Mouse (Mus musculus) midbrain, embryonic 13.5 days (tissue): ENCODE results near the gene H2afy2. TPM values are rescaled to one million over a fixed set of nuclear protein-coding genes. Genes with fewer than 3 reads are reported as not detected.

Source experiments
- ATAC-seq: fragments of 200-750 bp; cut with Nextera tagmentation; 2 replicates; pipeline ENCODE4 v1.8.0; 2017; ENCODE audit warnings: mild to moderate bottlenecking, moderate TSS enrichment, moderate library complexity
- H3K27ac ChIP-seq: fragments of 300-500 bp; sonication (generic); 2 replicates; pipeline ENCODE4 v1.5.1; 2015; ENCODE audit warnings: inconsistent platforms, mild to moderate bottlenecking, moderate library complexity
- H3K27me3 ChIP-seq: fragments of 300-500 bp; sonication (generic); 2 replicates; pipeline ENCODE4 v1.6.1; 2015; ENCODE audit warnings: mild to moderate bottlenecking, inconsistent platforms
- H3K36me3 ChIP-seq: fragments of 300-500 bp; sonication (generic); 2 replicates; pipeline ENCODE4 v1.6.1; 2015; ENCODE audit warnings: mild to moderate bottlenecking, inconsistent platforms
- H3K4me1 ChIP-seq: fragments of 300-500 bp; sonication (generic); replicated peaks from 2 replicates; pipeline ENCODE4 v1.6.1; 2015; ENCODE audit warnings: inconsistent platforms
- H3K4me2 ChIP-seq: fragments of 300-500 bp; sonication (generic); replicated peaks from 2 replicates; pipeline ENCODE4 v1.6.1; 2015; ENCODE audit warnings: moderate library complexity, mild to moderate bottlenecking, inconsistent platforms
- H3K4me3 ChIP-seq: fragments of 300-500 bp; sonication (generic); replicated peaks from 2 replicates; pipeline ENCODE4 v1.5.1; 2015; ENCODE audit warnings: mild to moderate bottlenecking, inconsistent platforms
- H3K9ac ChIP-seq: fragments of 300-500 bp; sonication (generic); replicated peaks from 2 replicates; pipeline ENCODE4 v1.6.1; 2015; ENCODE audit warnings: mild to moderate bottlenecking, inconsistent platforms
- H3K9me3 ChIP-seq: fragments of 300-500 bp; sonication (generic); 2 replicates; pipeline ENCODE4 v1.6.1; 2016; ENCODE audit warnings: mild to moderate bottlenecking, inconsistent platforms
- WGBS: fragments of 180-500 bp; shearing (Covaris S2); methylation state at CpG from one replicate; pipeline ENCODE4 v1.1.7; 2015; 5-methylcytosine and 5-hydroxymethylcytosine counted together
- microRNA-seq: library from miRNA; unstranded; fragments of <30 nt; microRNA quantifications from one replicate; pipeline ENCODE4, GENCODE M21; 2016
- polyA plus RNA-seq: library from polyadenylated mRNA; unstranded; fragments of >200 nt; fragmentation: Nextera tagmentation; extraction: Ambion mirVana; gene quantifications from 2 replicates; pipeline ENCODE4 v1.2.1, GENCODE M21; 2015

Gene H2afy2
- polyA plus RNA-seq, 1 experiment from 2014 or later: 350 TPM

DNA sequence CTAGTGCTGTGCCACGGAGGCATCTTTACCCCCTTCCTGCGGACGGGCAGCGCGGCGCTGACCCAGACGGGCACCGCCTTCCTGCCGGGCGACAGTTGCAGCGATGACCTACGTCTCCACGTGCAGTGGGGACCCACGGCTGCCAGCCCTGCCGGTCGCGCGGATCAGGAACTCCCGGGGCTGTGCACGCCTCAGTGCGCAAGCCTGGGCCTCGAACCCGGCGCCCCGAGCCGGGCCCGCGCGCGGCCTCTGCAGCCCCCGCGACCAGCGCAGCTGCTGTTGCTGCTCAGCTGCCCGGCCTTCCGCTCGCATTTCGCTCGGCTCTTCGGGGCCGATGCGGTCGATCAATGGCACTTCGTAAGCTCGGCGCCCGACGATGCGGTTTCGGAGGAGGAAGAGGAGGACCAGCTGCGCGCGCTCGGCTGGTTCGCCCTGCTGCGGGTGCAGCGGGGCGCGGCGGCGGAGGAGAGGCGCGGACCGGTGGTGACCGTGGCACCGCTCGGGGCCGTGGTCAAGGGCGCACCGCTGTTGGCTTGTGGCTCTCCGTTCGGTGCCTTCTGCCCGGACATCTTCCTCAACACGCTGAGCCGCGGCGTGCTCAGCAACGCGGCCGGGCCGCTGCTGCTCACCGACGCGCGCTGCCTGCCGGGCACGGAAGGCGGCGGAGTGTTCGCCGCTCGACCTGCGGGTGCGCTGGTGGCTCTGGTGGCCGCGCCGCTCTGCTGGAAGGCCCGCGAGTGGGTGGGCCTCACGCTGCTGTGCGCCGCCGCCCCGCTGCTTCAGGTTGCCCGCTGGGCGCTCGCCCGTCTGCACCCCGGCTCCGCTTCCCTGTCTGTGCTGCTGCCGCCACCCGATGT, 88.0 kb downstream of the H2afy2 start:
- Histone ChIP-seq H3K36me3 (peaks cover 37% of the 10 kb centered on the region), H3K9me3 (no peaks in the 10 kb centered on the region), H3K4me1 (peaks cover 20% of the 10 kb centered on the region), H3K4me3 (peak overlapping the region; percentile 96), H3K9ac (peak overlapping the region; percentile 82), H3K27ac (peak overlapping the region; percentile 72; the same call in 1 of the 2 replicates), H3K4me2 (peak overlapping the region; percentile 100), H3K27me3 (no peaks in the 10 kb centered on the region)
- 0 out of 2 replicates have a peak, but pooled peaks have one; percentile 4 for ATAC-seq
- WGBS: under 1% methylated on average over 91 of the region's 111 CpGs

DNA sequence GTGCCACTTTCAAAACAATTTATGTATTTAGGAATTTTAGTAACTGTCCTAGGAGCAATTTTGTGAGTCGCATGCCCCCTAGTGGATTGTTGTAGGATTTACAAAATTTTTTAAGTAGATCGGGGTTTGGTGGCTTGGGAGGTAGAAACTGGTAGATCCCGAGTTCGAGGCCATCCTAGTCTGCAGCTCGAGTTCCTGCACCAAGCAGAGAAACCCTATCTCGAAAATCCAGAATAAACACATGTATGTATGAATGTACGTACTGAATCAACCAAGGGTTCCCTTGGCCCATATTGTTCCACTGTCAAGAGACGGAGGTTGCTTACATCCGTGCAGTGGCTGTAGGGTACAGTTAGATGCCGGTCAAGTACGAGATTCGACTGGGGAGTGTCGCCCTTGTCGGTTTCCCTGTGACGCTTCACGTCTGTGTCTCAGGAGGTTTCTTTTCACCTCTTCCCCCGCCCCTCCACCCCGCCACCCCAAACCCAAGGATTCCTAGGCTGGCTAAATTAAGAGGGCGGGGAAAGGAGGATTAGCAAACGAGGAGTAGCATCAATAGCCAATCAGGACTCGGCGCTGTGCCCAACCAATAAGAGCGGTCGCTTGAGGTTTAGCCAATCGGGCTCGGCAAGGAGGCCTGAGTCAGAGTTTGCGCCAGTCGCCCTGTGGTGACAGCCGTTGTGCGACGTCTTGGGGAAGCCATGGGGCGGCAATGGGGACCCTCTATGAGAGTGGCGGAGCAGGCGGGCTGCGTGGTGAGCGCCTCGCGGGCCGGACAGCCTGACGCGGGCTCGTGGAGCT, 88.9 kb downstream of the H2afy2 start, which contains the start of gene Tysnd1:
Tysnd1 (plus strand) TSS at position 645 of the 801 bp plus-strand sequence.
- WGBS: under 1% methylated on average over 42 of the region's 42 CpGs
- Histone ChIP-seq H3K4me3 (peak within 1 kb of the TSS; percentile 96), H3K4me1 (peaks cover 20% of the 10 kb centered on the region), H3K9me3 (no peaks in the 10 kb centered on the region), H3K36me3 (peaks cover 43% of the 10 kb centered on the region), H3K4me2 (peak within 1 kb of the TSS; percentile 100), H3K9ac (peak within 1 kb of the TSS; percentile 82), H3K27me3 (no peaks in the 10 kb centered on the region), H3K27ac (peak within 1 kb of the TSS; percentile 72)
- peak; percentile 98 for ATAC-seq

DNA sequence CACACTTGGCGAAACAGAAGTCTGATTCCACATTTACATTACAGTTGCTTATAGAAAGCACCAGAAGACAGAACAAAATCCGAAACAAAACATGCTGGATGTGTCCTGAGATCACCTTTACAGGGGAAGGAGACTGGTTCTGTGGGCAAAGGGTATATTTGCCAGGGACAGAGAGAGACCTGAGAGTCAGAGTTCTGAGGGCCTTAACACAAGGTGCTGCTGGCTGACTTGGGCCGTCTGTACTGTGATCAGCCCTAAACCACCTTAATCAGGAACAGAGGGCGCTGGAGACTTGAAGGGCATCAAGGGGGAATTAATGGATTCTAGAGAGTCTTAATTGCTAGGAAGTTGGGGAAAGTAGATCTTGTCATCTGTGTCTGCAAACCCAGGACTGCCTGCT, 90.4 kb downstream of the H2afy2 start:
- H3K27ac ChIP-seq: no peak overlapping the region
- H3K9me3 ChIP-seq: no peaks in the 10 kb centered on the region
- no peaks in the 10 kb centered on the region for H3K27me3 ChIP-seq
- no peak overlapping the region for H3K4me3 ChIP-seq
- peaks cover 17% of the 10 kb centered on the region for H3K4me1 ChIP-seq
- H3K9ac ChIP-seq: no peak overlapping the region
- no peak overlapping the region for H3K4me2 ChIP-seq
- peaks cover 51% of the 10 kb centered on the region for H3K36me3 ChIP-seq
- no peak for ATAC-seq
- 74% methylated on average over 4 of the region's 4 CpGs for WGBS

DNA sequence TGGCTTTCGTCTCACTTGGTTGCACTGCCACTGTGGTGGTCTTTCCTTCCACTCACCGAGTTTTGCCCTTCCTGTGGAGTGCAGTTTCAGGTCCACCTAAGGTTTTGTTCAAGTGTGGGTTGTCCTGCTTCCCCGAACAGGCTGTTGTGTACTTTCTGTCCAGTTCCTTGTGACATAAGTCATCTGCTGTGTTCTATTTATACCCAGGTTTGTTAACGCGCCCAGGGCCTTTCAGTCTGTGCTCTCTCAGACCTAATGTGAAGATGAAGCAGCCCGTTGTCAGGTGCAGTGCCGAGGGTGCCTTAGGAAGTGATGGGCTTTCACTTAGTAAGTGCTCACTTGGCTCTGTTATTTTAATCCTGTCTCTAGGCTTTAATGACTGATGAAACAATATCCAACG, 94.5 kb downstream of the H2afy2 start:
- H3K4me1 ChIP-seq: no peaks in the 10 kb centered on the region
- H3K9ac ChIP-seq: no peak overlapping the region
- WGBS: 91% methylated on average over 8 of the region's 8 CpGs
- H3K4me3 ChIP-seq: no peak overlapping the region
- peaks cover 90% of the 10 kb centered on the region for H3K36me3 ChIP-seq
- H3K4me2 ChIP-seq: no peak overlapping the region
- no peaks in the 10 kb centered on the region for H3K9me3 ChIP-seq
- no peak for ATAC-seq
- H3K27me3 ChIP-seq: no peaks in the 10 kb centered on the region
- H3K27ac ChIP-seq: no peak overlapping the region

Small RNA genes lying within 50 kb of the gene (microRNA-seq; reads per million reads assigned to microRNA genes)
- not detected for gene Mir5108

Other genes with a start within 250 kb of the H2afy2 start
- gene Npffr1, start 188.7 kb downstream of the H2afy2 start, polyA plus RNA-seq: 0.81 and 0.87 TPM in 2 replicates
- gene Ppa1, start 135.6 kb downstream of the H2afy2 start, polyA plus RNA-seq: 230 and 231 TPM in 2 replicates
- 200 and 207 TPM in 2 replicates for gene Sar1a, start 103.8 kb downstream of the H2afy2 start, polyA plus RNA-seq
- 16.3 and 24.9 TPM in 2 replicates for gene Tysnd1, start 88.6 kb downstream of the H2afy2 start, polyA plus RNA-seq
- gene Aifm2, start 68.9 kb downstream of the H2afy2 start, polyA plus RNA-seq: 4.9 and 6.5 TPM in 2 replicates
- gene Col13a1, start 195.0 kb upstream of the H2afy2 start, polyA plus RNA-seq: 1.1 and 1.2 TPM in 2 replicates